Mouse (Mus musculus) lung, adult 2 months (tissue): ENCODE measurements around the gene Fbxo44. TPM values are rescaled to one million over a fixed set of nuclear protein-coding genes. Genes with fewer than 3 reads are reported as not detected.
"Not testable (repeated sequence)": the region's sequence is repeated elsewhere in the genome, so short reads cannot be mapped to it uniquely, and the experiment has no call there.

Experiments
- DNase-seq: peaks from one replicate; pipeline ENCODE4 v3.0.0; 2022
- H3K4me1 ChIP-seq: fragments of 200-500 bp; 2 replicates; pipeline ENCODE4 v1.6.1; 2011; ENCODE audit warnings: low read length; ENCODE audit not compliant: control insufficient read depth, insufficient read depth
- H3K4me3 ChIP-seq: fragments of 200-500 bp; replicated peaks from 2 replicates; pipeline ENCODE3; 2011; ENCODE audit warnings: low read depth, mild to moderate bottlenecking, control low read depth, low read length; ENCODE audit errors: extremely low read depth
- CTCF ChIP-seq: fragments of 200-500 bp; IDR thresholded peaks from 2 replicates; pipeline ENCODE4 v1.5.1; 2011; ENCODE audit warnings: mild to moderate bottlenecking, low read length, control low read depth; ENCODE audit not compliant: insufficient read depth
- POLR2A ChIP-seq: fragments of 200-500 bp; IDR thresholded peaks from 2 replicates; pipeline ENCODE4 v1.6.1; 2011; ENCODE audit warnings: low read depth, mild to moderate bottlenecking, control low read depth, low read length, borderline replicate concordance; ENCODE audit errors: extremely low read depth
- WGBS: fragments of 180-500 bp; shearing (Covaris S2); methylation state at CpG from one replicate; pipeline ENCODE4 v1.1.7; 2018; 5-methylcytosine and 5-hydroxymethylcytosine counted together
- polyA plus RNA-seq: library from polyadenylated mRNA; depleted of rRNA; stranded (reverse); fragments of >200 nt; gene quantifications from 2 replicates; pipeline ENCODE4 v1.2.3, GENCODE M21; 2012

Gene Fbxo44
- polyA plus RNA-seq, 1 experiment: 21.5 TPM

GRCm38 (mm10) chr4:148130561-148131413 is 29.5 kb downstream of the Fbxo44 start, which contains the start of gene Draxin:
Gene Draxin, minus strand, starts transcription at chr4:148130698.
- WGBS: under 1% methylated on average over 75 of the region's 87 CpGs
- H3K4me1 ChIP-seq: no peaks in the 10 kb centered on the region
- no peak for DNase-seq
- no peak for TF ChIP-seq POLR2A
- no peak within 1 kb of the TSS for H3K4me3 ChIP-seq

GRCm38 (mm10) chr4:148130133-148130532 is 30.1 kb downstream of the Fbxo44 start, which contains the start of gene Mad2l2:
Gene Mad2l2, plus strand, starts transcription at chr4:148130384.
- 2% methylated on average over 17 of the region's 18 CpGs for WGBS
- no peak for TF ChIP-seq CTCF
- TF ChIP-seq POLR2A: no peak
- Histone ChIP-seq H3K4me3 (no peak within 1 kb of the TSS), H3K4me1 (no peaks in the 10 kb centered on the region)
- DNase-seq: no peak

GRCm38 (mm10) chr4:148128672-148129071 is 31.6 kb downstream of the Fbxo44 start:
- Histone ChIP-seq H3K4me1 (no peaks in the 10 kb centered on the region), H3K4me3 (no peak overlapping the region)
- DNase-seq: no peak
- 59% methylated on average over 2 of the region's 2 CpGs for WGBS
- no peak for TF ChIP-seq POLR2A
- no peak for TF ChIP-seq CTCF

GRCm38 (mm10) chr4:148128241-148128640 is 32.0 kb downstream of the Fbxo44 start:
- TF ChIP-seq POLR2A (no peak), CTCF (no peak)
- H3K4me3 ChIP-seq: no peak overlapping the region
- no peak for DNase-seq
- H3K4me1 ChIP-seq: no peaks in the 10 kb centered on the region
- 52% methylated on average over 1 of the region's 1 CpGs for WGBS

GRCm38 (mm10) chr4:148122694-148123066 is 37.6 kb downstream of the Fbxo44 start:
- WGBS: 74% methylated on average over 3 of the region's 3 CpGs
- no peak for DNase-seq
- Histone ChIP-seq H3K4me1 (no peaks in the 10 kb centered on the region), H3K4me3 (no peak overlapping the region)
- TF ChIP-seq CTCF (no peak), POLR2A (no peak)

- Histone ChIP-seq H3K4me1 (no peaks in the 10 kb centered on the region), H3K4me3 (no peak overlapping the region)
- no peak for TF ChIP-seq CTCF
- no peak for TF ChIP-seq POLR2A
- WGBS: 23% methylated on average over 6 of the region's 6 CpGs
- no peak for DNase-seq
Observed at GRCm38 (mm10) chr4:148121982-148122693, 38.1 kb downstream of the Fbxo44 start.

GRCm38 (mm10) chr4:148121362-148121761 is 38.9 kb downstream of the Fbxo44 start:
- 62% methylated on average over 4 of the region's 4 CpGs for WGBS
- TF ChIP-seq CTCF (no peak), POLR2A (no peak)
- Histone ChIP-seq H3K4me1 (no peaks in the 10 kb centered on the region), H3K4me3 (no peak overlapping the region)
- no peak for DNase-seq

GRCm38 (mm10) chr4:148120555-148120954 is 39.7 kb downstream of the Fbxo44 start:
- Histone ChIP-seq H3K4me1 (no peaks in the 10 kb centered on the region), H3K4me3 (no peak overlapping the region)
- 49% methylated on average over 9 of the region's 9 CpGs for WGBS
- DNase-seq: no peak
- TF ChIP-seq CTCF (no peak), POLR2A (no peak)

GRCm38 (mm10) chr4:148119578-148119977 is 40.7 kb downstream of the Fbxo44 start:
- 79% methylated on average over 9 of the region's 9 CpGs for WGBS
- DNase-seq, H3K4me1 ChIP-seq, H3K4me3 ChIP-seq: not testable (repeated sequence)

- no peak for DNase-seq
- TF ChIP-seq CTCF (no peak), POLR2A (no peak)
- H3K4me1 ChIP-seq: no peaks in the 10 kb centered on the region
- H3K4me3 ChIP-seq: no peak overlapping the region
- 74% methylated on average over 4 of the region's 4 CpGs for WGBS
Observed at GRCm38 (mm10) chr4:148117392-148117791, 42.9 kb downstream of the Fbxo44 start.
